Mouse (Mus musculus): ENCODE measurements around the gene Rplp2. TPM values are rescaled to one million over a fixed set of nuclear protein-coding genes. Genes with fewer than 3 reads are reported as not detected.

Gene Rplp2
- total RNA-seq, 4 experiments from 2014 or later: 719 to 844 (median 773) TPM

DNA sequence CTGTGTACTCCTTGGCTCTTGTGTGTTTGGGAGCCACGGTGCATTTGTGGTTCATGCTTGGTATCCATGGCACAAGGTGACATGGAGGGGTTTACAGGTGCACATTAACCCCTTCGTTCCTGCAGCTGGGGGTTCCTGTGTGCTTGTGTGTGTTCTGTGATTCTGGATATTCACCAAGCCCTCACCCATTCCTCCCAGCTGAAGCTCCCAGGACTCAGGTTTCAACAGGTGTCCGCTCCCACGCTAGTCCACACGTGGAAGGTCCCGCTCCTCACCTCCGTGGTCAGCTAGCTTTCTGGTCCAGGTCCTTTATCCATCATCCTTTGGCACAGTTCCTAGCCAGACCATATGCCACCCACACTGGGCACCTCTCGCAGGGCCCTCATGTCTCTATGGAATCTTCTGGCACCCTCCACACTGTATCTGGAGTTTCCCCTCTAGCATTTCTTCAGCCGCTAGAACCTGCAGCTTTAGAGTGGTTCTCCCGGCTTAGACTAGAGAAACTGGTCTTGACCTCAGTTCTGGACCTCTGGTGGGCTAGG, 19.5 kb downstream of the Rplp2 start:
- no peak for DNase-seq (ENCODE audit: low spot score in 2 of 2)

DNA sequence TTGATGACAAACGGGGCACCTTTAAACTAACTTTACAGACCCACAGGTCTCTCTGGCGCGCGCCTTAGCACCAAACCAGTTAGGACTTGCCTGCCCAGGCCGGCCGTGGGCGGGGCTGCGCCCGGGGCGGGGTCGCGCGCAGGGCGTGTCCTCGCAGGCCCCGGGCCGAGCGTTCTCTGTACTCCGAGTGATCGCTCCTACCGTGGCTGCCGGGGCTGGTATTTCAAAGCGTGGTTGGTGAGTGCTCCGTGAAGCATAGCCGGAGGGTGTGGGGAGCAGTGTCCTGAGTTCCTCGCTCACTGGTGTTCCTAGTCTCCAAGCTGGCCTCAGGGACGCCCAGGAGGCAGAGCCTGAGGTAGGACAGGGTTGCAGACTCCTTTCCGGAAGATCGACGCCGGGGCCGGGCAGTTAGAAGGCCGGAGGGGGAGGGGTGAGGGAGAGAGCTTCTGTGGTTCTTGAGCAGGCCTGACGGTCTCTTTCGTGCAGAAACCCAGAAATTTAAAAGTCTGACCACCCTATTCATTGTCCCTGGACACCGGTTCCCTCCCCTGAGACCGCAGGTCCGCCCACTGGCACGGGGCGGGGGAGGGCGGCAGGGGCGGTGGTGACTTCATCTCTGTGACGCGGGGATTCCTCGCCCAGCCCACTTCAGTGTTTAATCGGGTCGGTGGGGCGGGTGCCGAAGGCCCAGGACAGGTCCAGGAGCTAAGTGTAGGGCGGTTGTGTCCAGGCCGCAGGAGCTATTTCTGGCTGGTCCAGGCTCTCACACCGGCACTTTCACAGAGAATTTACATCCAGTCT, 20.3 kb downstream of the Rplp2 start, which contains the start of gene Cd151:
Gene Cd151, plus strand, starts transcription at position 163 of the 801 bp plus-strand sequence.
- DNase-seq (ENCODE audit: low spot score in 2 of 2): peak; percentile 86 to 88

- no peak for DNase-seq (ENCODE audit: low spot score in 2 of 2)
Measured at GRCm38 (mm10) chr7:141468164-141468521, 21.0 kb downstream of the Rplp2 start.

GRCm38 (mm10) chr7:141468522-141469211, 21.5 kb downstream of the Rplp2 start:
- peak in 1 of 2 experiments; percentile 59 for DNase-seq (ENCODE audit: low spot score in 2 of 2)

GRCm38 (mm10) chr7:141469352-141469751, 22.2 kb downstream of the Rplp2 start:
- no peak for DNase-seq (ENCODE audit: low spot score in 2 of 2)

- no peak for DNase-seq (ENCODE audit: low spot score in 2 of 2)
Measured at GRCm38 (mm10) chr7:141469901-141470636, 22.9 kb downstream of the Rplp2 start.

GRCm38 (mm10) chr7:141470637-141470944, 23.4 kb downstream of the Rplp2 start:
- no peak for DNase-seq (ENCODE audit: low spot score in 2 of 2)

- no peak for DNase-seq (ENCODE audit: low spot score in 2 of 2)
Measured at GRCm38 (mm10) chr7:141471236-141471635, 24.1 kb downstream of the Rplp2 start.

DNA sequence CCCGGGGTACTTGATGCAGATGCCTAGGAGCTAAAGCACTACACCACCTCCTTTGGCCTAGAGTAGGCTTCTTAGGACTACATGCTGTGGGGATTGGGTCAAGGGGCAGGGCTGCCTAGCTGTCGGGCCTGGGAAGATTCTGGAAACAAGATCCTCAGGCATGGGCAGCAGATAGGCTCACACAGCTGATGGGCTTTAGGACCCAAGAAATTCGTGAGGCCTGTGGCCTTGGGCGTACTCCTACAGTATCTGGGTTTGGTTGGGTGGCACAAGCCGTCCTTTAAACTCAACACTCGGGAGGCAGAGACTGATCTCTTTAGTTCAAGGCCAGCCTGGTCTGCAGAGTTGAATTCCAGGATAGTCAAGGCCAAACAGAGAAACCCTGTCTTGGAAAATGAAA, 25.1 kb downstream of the Rplp2 start:
- no peak for DNase-seq (ENCODE audit: low spot score in 2 of 2)

- DNase-seq (ENCODE audit: low spot score in 2 of 2): no peak
Measured at GRCm38 (mm10) chr7:141472763-141473162, 25.6 kb downstream of the Rplp2 start.

- no peak for DNase-seq (ENCODE audit: low spot score in 2 of 2)
Measured at GRCm38 (mm10) chr7:141474160-141474559, 27.0 kb downstream of the Rplp2 start.

DNA sequence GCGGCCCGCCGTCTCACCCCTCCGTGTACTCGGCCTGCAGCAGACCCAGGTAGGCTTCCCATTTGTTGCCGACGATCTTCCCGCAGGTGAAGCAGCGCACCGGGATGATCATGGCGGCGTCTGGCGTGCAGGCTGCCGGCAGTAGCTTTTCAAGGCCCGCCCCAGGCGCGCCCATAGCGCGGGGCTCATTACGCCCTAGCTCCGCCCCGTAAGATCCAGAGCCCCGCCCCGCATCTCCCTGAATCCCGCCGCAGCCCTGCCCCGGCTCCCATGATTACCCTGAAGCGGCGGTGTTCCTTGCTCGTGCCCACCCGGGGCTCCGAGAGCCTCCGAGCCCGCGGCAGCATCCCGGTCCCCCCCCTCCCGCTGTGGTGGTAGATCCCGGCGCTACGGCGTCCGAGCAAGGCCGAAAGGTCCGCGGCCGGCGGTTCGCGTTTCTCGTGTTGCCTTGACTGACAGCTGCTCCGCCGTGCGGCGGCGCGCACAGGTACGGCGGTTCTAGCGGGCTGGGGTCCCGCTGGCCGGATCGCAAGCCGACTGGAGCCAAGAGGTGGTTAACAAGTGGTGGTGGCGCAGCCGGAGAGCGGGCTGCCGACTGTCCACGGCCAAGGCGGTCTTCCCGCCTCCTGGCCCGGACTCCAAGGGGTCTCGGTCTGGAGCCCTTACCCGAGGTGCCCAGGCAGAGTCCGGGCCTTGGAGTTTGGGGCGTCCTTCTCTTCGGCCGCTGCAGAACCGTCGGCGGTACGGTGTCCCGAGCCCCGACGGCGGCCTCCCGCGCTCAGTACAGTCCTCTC, 28.0 kb downstream of the Rplp2 start, which contains the start of the genes Polr2l and Tspan4:
Gene Polr2l, minus strand, starts transcription at position 122 of the 794 bp plus-strand sequence.
Gene Tspan4, plus strand, starts transcription at position 230 of the 794 bp plus-strand sequence.
- DNase-seq (ENCODE audit: low spot score in 2 of 2): peak; percentile 75 to 82

GRCm38 (mm10) chr7:141475805-141476158, 28.6 kb downstream of the Rplp2 start:
- DNase-seq (ENCODE audit: low spot score in 2 of 2): no peak

DNA sequence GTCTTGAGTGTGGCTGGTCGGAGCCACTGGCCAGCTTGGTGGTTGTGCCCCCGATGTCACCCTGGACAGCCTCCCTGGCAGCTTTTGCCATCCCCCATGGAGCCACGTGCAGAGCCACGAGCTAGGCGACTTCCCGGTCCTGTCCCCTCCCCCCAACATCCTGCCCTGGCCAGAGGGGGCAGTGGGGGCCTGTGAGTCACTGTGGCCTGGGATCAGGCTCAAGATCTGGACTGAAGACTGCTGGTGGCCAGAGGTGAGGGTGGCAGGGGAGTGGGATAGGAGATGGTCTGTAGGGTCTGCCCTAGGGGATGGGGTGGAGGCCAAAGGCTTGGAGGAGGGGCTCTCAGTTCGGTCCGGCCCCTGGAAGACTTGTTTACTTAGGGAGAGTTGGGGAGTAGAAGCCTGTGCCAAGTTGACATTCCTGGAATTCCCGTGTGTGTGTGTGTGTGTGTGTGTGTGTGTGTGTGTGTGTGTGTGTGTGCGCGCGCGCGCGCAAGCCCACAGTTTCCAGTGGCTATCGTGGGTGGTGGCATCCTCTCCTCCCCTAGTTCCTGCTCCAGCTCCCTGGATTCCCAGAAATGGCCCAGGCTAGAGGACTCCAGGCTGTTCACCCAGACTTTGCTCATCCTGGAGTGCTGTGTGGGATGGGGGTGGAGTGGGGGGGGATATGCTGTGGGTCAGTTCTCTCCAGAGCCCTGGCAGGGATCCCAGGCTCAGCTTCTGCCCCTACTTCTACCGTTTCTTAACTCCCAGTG, 29.2 kb downstream of the Rplp2 start:
- DNase-seq (ENCODE audit: low spot score in 2 of 2): peak; percentile 76 to 83

- no peak for DNase-seq (ENCODE audit: low spot score in 2 of 2)
Measured at GRCm38 (mm10) chr7:141476981-141477370, 29.8 kb downstream of the Rplp2 start.

GRCm38 (mm10) chr7:141477578-141478269, 30.6 kb downstream of the Rplp2 start:
- no peak for DNase-seq (ENCODE audit: low spot score in 2 of 2)

DNA sequence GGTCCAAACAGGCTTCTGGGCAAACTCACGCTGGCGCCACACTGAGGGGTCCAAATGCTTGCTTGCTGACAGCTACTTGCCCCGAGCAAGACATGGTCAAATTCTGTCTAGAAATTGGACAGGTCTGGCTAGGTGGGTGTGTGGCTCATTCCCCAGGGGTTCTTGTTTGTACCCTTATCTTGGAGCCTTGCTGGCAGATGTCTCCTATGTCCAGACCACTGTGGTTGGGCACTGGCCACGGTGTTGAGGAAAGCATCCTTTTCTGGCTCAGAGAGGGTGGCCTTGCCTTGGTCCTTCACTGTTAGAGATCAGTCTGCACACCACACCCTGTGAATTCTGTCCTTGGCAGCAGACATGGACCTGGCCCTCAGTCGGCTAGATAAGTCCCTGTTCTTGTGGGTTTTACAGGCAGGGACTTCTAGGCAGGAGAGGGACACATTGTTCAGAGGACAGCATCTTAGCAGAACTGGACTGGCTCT, 31.1 kb downstream of the Rplp2 start:
- DNase-seq (ENCODE audit: low spot score in 2 of 2): no peak

- DNase-seq (ENCODE audit: low spot score in 2 of 2): no peak
Measured at GRCm38 (mm10) chr7:141480842-141481497, 33.8 kb downstream of the Rplp2 start.

All from gastrocnemius, adult 8-10 months (tissue).